Comparison of ENCODE assay signal across 7 mouse cellular contexts in the genomic region with DNA sequence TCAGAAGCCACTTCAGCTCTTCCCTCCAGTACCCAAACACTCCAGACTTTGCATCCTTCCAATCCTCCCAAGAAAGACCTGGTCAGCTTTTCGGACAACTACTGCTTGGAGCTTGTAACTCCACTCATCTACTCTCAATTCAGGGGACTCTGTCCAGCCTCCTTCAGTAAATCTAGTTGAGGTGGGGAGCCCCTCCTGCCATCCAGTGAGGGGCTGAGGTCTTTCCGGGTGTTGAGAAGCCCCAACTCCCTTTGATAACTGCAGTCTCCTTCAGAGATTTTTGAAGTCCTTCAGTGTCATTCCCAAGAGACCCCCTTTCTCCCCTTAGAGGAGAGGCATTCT. TPM values are rescaled to one million over a fixed set of nuclear protein-coding genes. Genes with fewer than 3 reads are reported as not detected.
A peak's percentile ranks its signal among the peaks of the same experiment; 100 is the strongest.
DNase-seq lines count a peak whose midpoint lies in the region; ATAC-seq and TF ChIP-seq lines count a peak whose summit lies in the region.

No protein-coding gene starts in this region.

- 16% methylated on average over 2 of the region's 2 CpGs for WGBS in thymus, adult 2 months
- 13% methylated on average over 2 of the region's 2 CpGs for whole genome bisulfite sequencing in heart, embryonic 15.5 days
- 33% methylated on average over 2 of the region's 2 CpGs for WGBS in liver, postnatal 0 days (ENCODE audit: insufficient replicate concordance)
- 19% methylated on average over 2 of the region's 2 CpGs for WGBS in cerebellum, adult 2 months

- no peaks in the 10 kb centered on the region for H3K9me3 ChIP-seq in heart, embryonic 15.5 days (replicated peaks)
- no peaks in the 10 kb centered on the region for H3K9me3 ChIP-seq in liver, postnatal 0 days (ENCODE audit: low read length)

- TF ChIP-seq POLR2A in thymus, adult 2 months (IDR thresholded peaks at IDR 0.05; ENCODE audit: control insufficient read depth, extremely low read depth, insufficient read depth, low read length, poor library complexity) = no peak
- TF ChIP-seq POLR2A in cerebellum, adult 2 months (IDR thresholded peaks at IDR 0.05; ENCODE audit: borderline replicate concordance, insufficient read depth, low read length) = no peak

- no peaks in the 10 kb centered on the region for H3K27me3 ChIP-seq in thymus, adult 2 months (ENCODE audit: control insufficient read depth, insufficient read depth, low read length)
- H3K27me3 ChIP-seq in heart, embryonic 15.5 days = no peaks in the 10 kb centered on the region
- no peaks in the 10 kb centered on the region for H3K27me3 ChIP-seq in liver, postnatal 0 days (ENCODE audit: insufficient read depth, low read length)
- H3K27me3 ChIP-seq in cerebellum, adult 2 months (ENCODE audit: control insufficient read depth, insufficient read depth, low read length) = no peaks in the 10 kb centered on the region

- TF ChIP-seq CTCF in thymus, adult 2 months (IDR thresholded peaks at IDR 0.05; ENCODE audit: borderline replicate concordance, control insufficient read depth, extremely low read depth, insufficient read depth, low read length, poor library complexity) = no peak
- TF ChIP-seq CTCF in liver, postnatal 0 days (IDR thresholded peaks at IDR 0.05; ENCODE audit: low read depth) = no peak
- TF ChIP-seq CTCF in cerebellum, adult 2 months (IDR thresholded peaks at IDR 0.05; ENCODE audit: borderline replicate concordance, insufficient read depth, low read depth, low read length) = no peak

- ATAC-seq in heart, embryonic 15.5 days (replicated peaks; ENCODE audit: insufficient number of reproducible peaks, insufficient read depth, low FRiP score, low read depth) = no peak; the same call in 1 of the 2 replicates
- ATAC-seq in liver, postnatal 0 days = no peak

- H3K4me3 ChIP-seq in thymus, adult 2 months (ENCODE audit: control insufficient read depth, insufficient read depth, low read length) = peak overlapping the region; percentile 83
- peak overlapping the region; percentile 75 for H3K4me3 ChIP-seq in heart, embryonic 15.5 days
- peak overlapping the region; percentile 65 for H3K4me3 ChIP-seq in liver, postnatal 0 days (ENCODE audit: low read depth, low read length)
- H3K4me3 ChIP-seq in cerebellum, adult 2 months (replicated peaks; ENCODE audit: insufficient read depth, low read depth, low read length) = no peak overlapping the region

- peak; percentile 24 for DNase-seq in thymus, adult 2 months
- no peak for DNase-seq in thymus, postnatal 0 days (ENCODE audit: low spot score)
- no peak for DNase-seq in liver, postnatal 0 days
- DNase-seq in cerebellum, adult 2 months = no peak
- no peak for DNase-seq in left cerebral cortex, adult 11 months (ENCODE audit: low spot score)
- DNase-seq in gastrocnemius, adult 18-20 months (ENCODE audit: low spot score) = no peak

- no peak for TF ChIP-seq EP300 in liver, postnatal 0 days (IDR thresholded peaks at IDR 0.05; ENCODE audit: low read depth)

- peaks cover 7% of the 10 kb centered on the region; the same call in 1 of the 2 replicates for H3K36me3 ChIP-seq in thymus, adult 2 months (ENCODE audit: control insufficient read depth, insufficient read depth, low read length)
- H3K36me3 ChIP-seq in heart, embryonic 15.5 days = no peaks in the 10 kb centered on the region
- no peaks in the 10 kb centered on the region for H3K36me3 ChIP-seq in liver, postnatal 0 days (replicated peaks; ENCODE audit: insufficient read depth, low read length)

- peak overlapping the region; percentile 98 for H3K27ac ChIP-seq in thymus, adult 2 months (ENCODE audit: control insufficient read depth, insufficient read depth, low read length)
- H3K27ac ChIP-seq in heart, embryonic 15.5 days = peak overlapping the region; percentile 74
- H3K27ac ChIP-seq in liver, postnatal 0 days (ENCODE audit: low read depth) = peak overlapping the region; percentile 53; the same call in 1 of the 2 replicates
- no peak overlapping the region for H3K27ac ChIP-seq in cerebellum, adult 2 months (ENCODE audit: insufficient read depth, low read length)

- H3K4me1 ChIP-seq in thymus, adult 2 months (replicated peaks; ENCODE audit: control insufficient read depth, insufficient read depth, low read length) = no peaks in the 10 kb centered on the region; the same call in 1 of the 2 replicates
- no peaks in the 10 kb centered on the region; the same call in 1 of the 2 replicates for H3K4me1 ChIP-seq in heart, embryonic 15.5 days (replicated peaks)
- peaks cover 10% of the 10 kb centered on the region; the same call in 1 of the 2 replicates for H3K4me1 ChIP-seq in liver, postnatal 0 days (ENCODE audit: insufficient read depth)
- H3K4me1 ChIP-seq in cerebellum, adult 2 months (ENCODE audit: control insufficient read depth, insufficient read depth, low read length) = no peaks in the 10 kb centered on the region

- peak overlapping the region; percentile 65 for H3K4me2 ChIP-seq in heart, embryonic 15.5 days
- peak overlapping the region; percentile 74 for H3K4me2 ChIP-seq in liver, postnatal 0 days (ENCODE audit: low read depth, low read length)

- peak overlapping the region; percentile 61 for H3K9ac ChIP-seq in heart, embryonic 15.5 days
- H3K9ac ChIP-seq in liver, postnatal 0 days (replicated peaks) = no peak overlapping the region

RNA-seq across cellular contexts. Expression of gene Spata6, which starts 0.8 kb away (rescaled TPM):
- 50.4 and 94.3 TPM in 2 replicates for polyA plus RNA-seq in thymus, adult 2 months (2012; rRNA removed)
- polyA plus RNA-seq in thymus, postnatal 0 days (2015; fragmentation: Nextera tagmentation; extraction: Ambion mirVana) = 48.3 and 52.7 TPM in 2 replicates
- 18.5 and 22.1 TPM in 2 replicates for polyA plus RNA-seq in heart, embryonic 15.5 days (2015; fragmentation: Nextera tagmentation; extraction: Ambion mirVana)
- polyA plus RNA-seq in liver, postnatal 0 days (2015; fragmentation: Nextera tagmentation; extraction: Ambion mirVana) = 3.3 and 3.6 TPM in 2 replicates
- polyA plus RNA-seq in cerebellum, adult 2 months (2012; rRNA removed) = 6.9 and 8.2 TPM in 2 replicates
- total RNA-seq in gastrocnemius, adult 18-20 months (2021) = 1 to 10 TPM; 2.5 to 3.5 TPM
